Mouse (Mus musculus) heart, postnatal 0 days (tissue): ENCODE measurements around the gene Nt5c.
"Not testable (repeated sequence)": the region's sequence is repeated elsewhere in the genome, so short reads cannot be mapped to it uniquely, and the experiment has no call there.

Experiments used
- CTCF ChIP-seq: IDR thresholded peaks from 2 replicates; pipeline ENCODE4 v1.5.1; 2016; ENCODE audit warnings: antibody characterized with exemption, control low read depth, low read depth
- EP300 ChIP-seq: IDR thresholded peaks from 2 replicates; pipeline ENCODE4 v1.6.1; 2016; ENCODE audit warnings: antibody characterized with exemption, low read depth

DNA sequence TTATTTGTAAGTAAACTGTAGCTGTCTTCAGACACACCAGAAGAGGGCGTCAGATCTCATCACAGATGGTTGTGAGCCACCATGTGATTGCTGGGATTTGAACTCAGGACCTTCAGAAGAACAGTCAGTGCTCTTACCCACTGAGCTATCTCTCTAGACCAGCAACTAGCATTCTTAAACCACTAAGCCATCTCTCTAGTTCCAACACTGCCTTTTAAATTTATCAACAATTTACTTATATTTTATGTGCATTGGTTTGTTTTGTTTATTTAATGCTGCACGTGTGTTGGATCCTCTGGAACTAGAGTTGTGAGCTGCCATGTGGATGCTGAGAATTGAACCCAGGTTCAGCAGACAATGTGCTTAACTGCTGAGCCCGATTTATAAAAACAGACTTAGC is 34.8 kb upstream of the Nt5c start:
- not testable (repeated sequence) for TF ChIP-seq CTCF, EP300
